Mouse (Mus musculus) heart, postnatal 0 days (tissue): Measurements from ENCODE around the gene Espl1. TPM values are rescaled to one million over a fixed set of nuclear protein-coding genes. Genes with fewer than 3 reads are reported as not detected.

ENCODE experiments used
- ATAC-seq: fragments of 200-750 bp; cut with Nextera tagmentation; 2 replicates; pipeline ENCODE4 v1.8.0; 2017; ENCODE audit warnings: low read depth, moderate number of reproducible peaks, moderate library complexity; ENCODE audit not compliant: insufficient read depth
- DNase-seq: peaks from one replicate; pipeline ENCODE4 v3.0.0-alpha.2; 2016; ENCODE audit warnings: low spot score
- H3K27ac ChIP-seq: fragments of 300-500 bp; sonication (generic); 2 replicates; pipeline ENCODE4 v1.5.1; 2014; ENCODE audit warnings: low read depth, mild to moderate bottlenecking
- H3K27me3 ChIP-seq: fragments of 300-500 bp; sonication (generic); 2 replicates; pipeline ENCODE4 v1.6.1; 2014; ENCODE audit warnings: low read length, mixed read lengths; ENCODE audit not compliant: control insufficient read depth, insufficient read depth
- H3K36me3 ChIP-seq: fragments of 300-500 bp; sonication (generic); replicated peaks from 2 replicates; pipeline ENCODE4 v1.6.1; 2014; ENCODE audit warnings: low read length, mixed read lengths; ENCODE audit not compliant: control insufficient read depth, insufficient read depth
- H3K4me1 ChIP-seq: fragments of 300-500 bp; sonication (generic); 2 replicates; pipeline ENCODE4 v1.6.1; 2014; ENCODE audit warnings: antibody characterized with exemption; ENCODE audit not compliant: control insufficient read depth, insufficient read depth
- H3K4me2 ChIP-seq: fragments of 300-500 bp; sonication (generic); 2 replicates; pipeline ENCODE4 v1.6.1; 2014; ENCODE audit warnings: low read depth, mild to moderate bottlenecking, low read length, moderate library complexity
- H3K4me3 ChIP-seq: fragments of 300-500 bp; sonication (generic); 2 replicates; pipeline ENCODE4 v1.5.1; 2014; ENCODE audit warnings: low read depth, low read length
- H3K9ac ChIP-seq: fragments of 300-500 bp; sonication (generic); replicated peaks from 2 replicates; pipeline ENCODE4 v1.6.1; 2014; ENCODE audit warnings: low read depth, low read length, mixed read lengths
- H3K9me3 ChIP-seq: fragments of 300-500 bp; sonication (generic); replicated peaks from 2 replicates; pipeline ENCODE4 v1.6.1; 2016; ENCODE audit warnings: low read length; ENCODE audit not compliant: control insufficient read depth
- CTCF ChIP-seq: IDR thresholded peaks from 2 replicates; pipeline ENCODE4 v1.5.1; 2016; ENCODE audit warnings: antibody characterized with exemption, control low read depth, low read depth
- EP300 ChIP-seq: IDR thresholded peaks from 2 replicates; pipeline ENCODE4 v1.6.1; 2016; ENCODE audit warnings: antibody characterized with exemption, low read depth
- WGBS: fragments of 180-500 bp; shearing (Covaris S2); extraction: QIAGEN DNeasy Blood & Tissue Kit; methylation state at CpG from one replicate; pipeline ENCODE4 v1.1.7; 2014; 5-methylcytosine and 5-hydroxymethylcytosine counted together
- polyA plus RNA-seq: library from polyadenylated mRNA; unstranded; fragments of >200 nt; fragmentation: Nextera tagmentation; extraction: Ambion mirVana; gene quantifications from 2 replicates; pipeline ENCODE4 v1.2.1, GENCODE M21; 2015
- total RNA-seq: library from RNA; depleted of rRNA; stranded (reverse); fragments of >200 nt; gene quantifications from 2 replicates; pipeline ENCODE4 v1.2.3, GENCODE M21; 2014; ENCODE audit warnings: low replicate concordance

Espl1 gene
- total and polyA plus RNA-seq, 2 experiments from 2014 or later = 2.3 to 11.6 TPM

DNA sequence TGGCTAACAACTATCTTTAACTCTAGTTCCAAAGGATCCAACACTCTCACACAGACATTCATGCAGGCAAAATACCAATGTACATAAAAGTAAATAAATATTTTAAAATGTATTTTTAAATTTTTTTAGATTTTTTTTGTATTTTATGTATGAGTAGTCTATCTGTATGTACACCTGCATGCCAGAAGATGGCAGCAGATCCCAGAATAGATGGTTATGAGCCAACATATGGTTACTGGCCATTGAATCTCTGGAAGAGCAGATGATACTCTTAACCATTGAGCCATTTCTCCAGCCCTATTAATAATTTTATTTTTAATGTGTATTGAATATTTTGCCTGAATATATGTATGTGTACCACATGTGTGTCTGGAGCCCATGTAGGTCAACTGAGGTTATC is 8.7 kb upstream of the Espl1 start:
- TF ChIP-seq EP300 = no peak
- peak; percentile 64 for TF ChIP-seq CTCF
- Histone ChIP-seq H3K36me3 (no peaks in the 10 kb centered on the region), H3K9ac (no peak overlapping the region), H3K9me3 (no peaks in the 10 kb centered on the region), H3K27me3 (no peaks in the 10 kb centered on the region), H3K4me2 (no peak overlapping the region), H3K4me1 (no peaks in the 10 kb centered on the region), H3K4me3 (no peak overlapping the region), H3K27ac (no peak overlapping the region)
- DNase-seq = peak; percentile 29
- no peak for ATAC-seq

DNA sequence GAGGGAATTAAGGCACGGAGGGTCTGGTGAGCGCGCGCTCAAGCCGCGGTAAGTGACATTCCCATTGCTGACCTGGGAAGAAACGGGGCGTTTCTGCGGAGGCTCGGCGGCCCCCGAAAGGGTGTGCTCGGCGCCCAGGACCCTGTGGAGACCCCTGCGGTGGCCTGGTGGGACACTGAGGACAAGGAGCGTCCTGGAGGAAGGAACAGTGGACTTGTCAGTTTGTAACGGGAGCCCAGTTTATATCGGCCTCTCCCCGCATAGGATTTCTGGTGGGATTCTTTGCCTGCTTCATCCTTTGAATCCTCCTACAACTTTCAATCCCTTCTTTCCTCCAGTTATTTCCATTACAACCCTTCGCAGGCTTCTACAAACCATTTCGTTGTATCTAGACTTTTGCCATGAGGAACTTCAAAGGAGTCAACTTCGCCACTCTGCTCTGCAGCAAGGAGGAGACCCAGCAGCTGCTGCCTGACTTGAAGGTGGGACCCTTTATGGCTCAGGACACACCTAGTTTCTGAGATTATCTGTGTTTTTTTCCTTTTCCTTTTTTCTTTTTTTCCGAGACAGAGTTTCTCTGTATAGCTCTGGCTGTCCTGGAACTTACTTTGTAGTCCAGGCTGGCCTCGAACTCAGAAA is 421 bp downstream of the Espl1 start:
- H3K4me2 ChIP-seq = peak overlapping the region; percentile 100
- H3K4me3 ChIP-seq = peak overlapping the region; percentile 73
- DNase-seq = no peak
- 5% methylated on average over 18 of the region's 24 CpGs for WGBS
- H3K27ac ChIP-seq = no peak overlapping the region
- no peaks in the 10 kb centered on the region for H3K27me3 ChIP-seq
- H3K9ac ChIP-seq = peak overlapping the region; percentile 65
- no peak for TF ChIP-seq CTCF
- TF ChIP-seq EP300 = no peak
- no peaks in the 10 kb centered on the region for H3K9me3 ChIP-seq
- H3K4me1 ChIP-seq = peaks cover 8% of the 10 kb centered on the region
- no peak for ATAC-seq
- H3K36me3 ChIP-seq = peaks cover 22% of the 10 kb centered on the region

- peak; percentile 93 for ATAC-seq
- Histone ChIP-seq H3K9me3 (no peaks in the 10 kb centered on the region), H3K36me3 (peaks cover 52% of the 10 kb centered on the region), H3K4me3 (no peak overlapping the region), H3K27ac (peak overlapping the region; percentile 43; the same call in 1 of the 2 replicates), H3K9ac (no peak overlapping the region), H3K4me1 (no peaks in the 10 kb centered on the region), H3K4me2 (no peak overlapping the region), H3K27me3 (no peaks in the 10 kb centered on the region)
- DNase-seq = peak; percentile 88
- 26% methylated on average over 6 of the region's 6 CpGs for WGBS
- TF ChIP-seq CTCF = 0 out of 2 replicates have a peak, but pooled peaks have one; percentile 1
- no peak for TF ChIP-seq EP300
Observed at GRCm38 (mm10) chr15:102302542-102302941, 6.5 kb downstream of the Espl1 start.

GRCm38 (mm10) chr15:102308717-102309116 is 12.7 kb downstream of the Espl1 start:
- H3K36me3 ChIP-seq = peaks cover 64% of the 10 kb centered on the region
- ATAC-seq (no peak), DNase-seq (no peak)
- no peak overlapping the region for H3K9ac ChIP-seq
- TF ChIP-seq CTCF = no peak
- TF ChIP-seq EP300 = no peak
- H3K4me1 ChIP-seq = no peaks in the 10 kb centered on the region
- H3K9me3 ChIP-seq = no peaks in the 10 kb centered on the region
- H3K4me2 ChIP-seq = no peak overlapping the region
- no peak overlapping the region for H3K27ac ChIP-seq
- H3K4me3 ChIP-seq = no peak overlapping the region
- H3K27me3 ChIP-seq = no peaks in the 10 kb centered on the region
- 84% methylated on average over 9 of the region's 9 CpGs for WGBS

DNA sequence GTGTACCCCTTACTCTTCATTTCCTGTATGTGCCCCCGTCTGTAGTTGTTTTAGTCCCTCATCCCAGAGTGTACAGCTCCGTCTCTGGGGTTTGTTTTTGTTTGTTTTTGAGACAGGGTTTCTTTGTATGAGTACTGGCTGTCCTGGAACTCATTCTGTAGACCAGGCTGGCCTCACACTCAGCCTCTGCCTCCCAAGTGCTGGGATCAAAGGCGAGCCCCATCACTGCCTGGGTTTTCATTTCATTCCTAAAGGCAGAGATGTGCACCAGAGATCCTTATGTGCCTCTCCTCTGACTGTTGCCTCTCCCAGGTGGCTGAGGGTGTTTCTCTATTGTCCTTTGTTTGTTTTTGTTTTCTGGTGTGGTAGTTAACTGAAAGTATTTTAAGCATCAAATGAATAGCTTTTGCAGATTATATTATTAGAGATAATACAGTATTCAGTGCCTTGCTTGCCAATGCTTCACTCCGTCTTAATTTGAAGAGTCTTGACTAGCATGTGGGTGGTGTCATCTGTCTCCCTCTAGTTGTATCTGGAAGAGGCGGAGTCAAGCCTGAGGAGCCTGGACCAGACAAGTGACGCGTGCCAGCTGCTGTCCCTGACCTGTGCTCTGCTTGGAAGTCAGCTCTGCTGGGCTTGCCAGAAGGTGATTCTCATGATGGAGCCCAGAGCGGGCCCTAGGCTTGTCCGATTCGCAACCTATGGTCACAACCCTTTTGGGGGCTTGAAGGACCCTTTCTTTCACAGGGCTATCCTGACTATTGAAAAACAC is 14.2 kb downstream of the Espl1 start:
- peaks cover 64% of the 10 kb centered on the region for H3K36me3 ChIP-seq
- no peaks in the 10 kb centered on the region for H3K27me3 ChIP-seq
- H3K9ac ChIP-seq = no peak overlapping the region
- no peaks in the 10 kb centered on the region for H3K9me3 ChIP-seq
- DNase-seq = peak; percentile 23
- no peaks in the 10 kb centered on the region for H3K4me1 ChIP-seq
- peak; percentile 39; the same call in 1 of the 2 replicates for ATAC-seq
- no peak overlapping the region for H3K4me2 ChIP-seq
- TF ChIP-seq CTCF (no peak), EP300 (no peak)
- H3K27ac ChIP-seq = no peak overlapping the region
- H3K4me3 ChIP-seq = no peak overlapping the region
- 62% methylated on average over 10 of the region's 10 CpGs for WGBS
